Mouse (Mus musculus) liver, embryonic 14.5 days (tissue): ENCODE data around the gene Ets1. TPM values are rescaled to one million over a fixed set of nuclear protein-coding genes. Genes with fewer than 3 reads are reported as not detected.

Experiments used
- ATAC-seq: fragments of 200-750 bp; cut with Nextera tagmentation; 2 replicates; pipeline ENCODE4 v1.8.0; 2017; ENCODE audit warnings: moderate number of reproducible peaks, mild to moderate bottlenecking, moderate library complexity; ENCODE audit not compliant: insufficient read depth
- DNase-seq, 3 experiments: peaks; one replicate each; pipeline ENCODE4 v3.0.0-alpha.2; 2012 to 2013; ENCODE audit warnings: low read depth in 3 of 3, low spot score in 3 of 3
- H3K27ac ChIP-seq: fragments of 300-500 bp; sonication (generic); 2 replicates; pipeline ENCODE4 v1.5.1; 2014; ENCODE audit warnings: moderate library complexity, mild to moderate bottlenecking, control low read depth, inconsistent platforms
- H3K27me3 ChIP-seq: fragments of 300-500 bp; sonication (generic); 2 replicates; pipeline ENCODE4 v1.6.1; 2014; ENCODE audit warnings: mild to moderate bottlenecking, low read length, moderate library complexity; ENCODE audit not compliant: control insufficient read depth, insufficient read depth
- H3K36me3 ChIP-seq: fragments of 300-500 bp; sonication (generic); replicated peaks from 2 replicates; pipeline ENCODE4 v1.6.1; 2014; ENCODE audit warnings: low read depth; ENCODE audit not compliant: control insufficient read depth, insufficient read depth
- H3K4me1 ChIP-seq, 2 experiments: fragments of 200-500 bp in 1 of 2; fragments of 300-500 bp in 1 of 2; sonication (generic) in 1 of 2; replicated peaks; 2 replicates each; pipeline ENCODE4 v1.6.1; 2012 to 2014; ENCODE audit warnings: antibody characterized with exemption in 1 of 2, inconsistent platforms in 1 of 2, low read length in 1 of 2; ENCODE audit not compliant: control insufficient read depth in 2 of 2, insufficient read depth in 2 of 2
- H3K4me2 ChIP-seq: fragments of 300-500 bp; sonication (generic); 2 replicates; pipeline ENCODE4 v1.6.1; 2014; ENCODE audit warnings: low read depth, mild to moderate bottlenecking, control low read depth, moderate library complexity
- H3K4me3 ChIP-seq, 2 experiments: fragments of 200-500 bp in 1 of 2; fragments of 300-500 bp in 1 of 2; sonication (generic) in 1 of 2; 2 replicates each; pipeline ENCODE4 v1.5.1; 2012 to 2014; ENCODE audit warnings: low read depth in 2 of 2, low read length in 2 of 2, mild to moderate bottlenecking in 2 of 2, control low read depth in 1 of 2, inconsistent platforms in 1 of 2, moderate library complexity in 1 of 2; ENCODE audit not compliant: insufficient read depth in 1 of 2
- H3K9ac ChIP-seq: fragments of 300-500 bp; sonication (generic); replicated peaks from 2 replicates; pipeline ENCODE4 v1.6.1; 2014; ENCODE audit warnings: mild to moderate bottlenecking, control low read depth, moderate library complexity
- H3K9me3 ChIP-seq: fragments of 300-500 bp; sonication (generic); 2 replicates; pipeline ENCODE4 v1.6.1; 2016; ENCODE audit warnings: low read length, mixed read lengths; ENCODE audit not compliant: control insufficient read depth
- CTCF ChIP-seq: IDR thresholded peaks from 2 replicates; pipeline ENCODE4 v1.5.1; 2016; ENCODE audit warnings: antibody characterized with exemption, low read depth, control low read depth
- EP300 ChIP-seq: IDR thresholded peaks from 2 replicates; pipeline ENCODE4 v1.6.1; 2016; ENCODE audit warnings: antibody characterized with exemption, low read depth
- WGBS: fragments of 180-500 bp; shearing (Covaris S2); extraction: QIAGEN DNeasy Blood & Tissue Kit; methylation state at CpG from one replicate; pipeline ENCODE4 v1.1.7; 2014; ENCODE audit not compliant: insufficient replicate concordance; 5-methylcytosine and 5-hydroxymethylcytosine counted together
- polyA plus RNA-seq, 2 experiments: library from polyadenylated mRNA; depleted of rRNA in 1 of 2; stranded (reverse) in 1 of 2; unstranded in 1 of 2; fragments of >200 nt; fragmentation: Nextera tagmentation in 1 of 2; extraction: Ambion mirVana in 1 of 2; gene quantifications; 2 replicates each; pipeline versions ENCODE4 v1.2.1 to v1.2.3; 2012 to 2014

The Ets1 gene
- polyA plus RNA-seq, 2 experiments: 4.4 to 8.0 TPM

- ATAC-seq (no peak), DNase-seq (no peak)
Observed at GRCm38 (mm10) chr9:32764374-32764773, 128.4 kb downstream of the Ets1 start.

DNA sequence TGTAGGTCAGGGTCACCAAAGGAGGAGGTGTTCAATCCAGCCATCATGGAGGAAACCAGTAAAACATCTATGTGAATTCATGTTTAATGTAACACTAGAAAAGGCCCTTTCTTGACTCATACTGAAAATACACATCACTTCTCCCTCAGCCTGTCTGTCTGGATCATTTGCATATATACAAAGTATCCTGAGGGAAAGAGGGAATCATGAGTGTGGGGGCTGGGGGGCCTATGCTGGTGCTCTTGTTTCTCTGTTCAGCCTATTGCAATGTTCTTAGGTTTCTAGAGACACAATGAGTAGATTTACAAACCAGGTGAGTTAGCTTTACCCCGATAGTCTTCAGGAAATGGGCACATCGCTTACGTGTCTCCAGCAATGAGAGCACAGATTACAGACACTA is 129.1 kb downstream of the Ets1 start:
- 80% methylated on average over 3 of the region's 3 CpGs for WGBS
- H3K27ac ChIP-seq: no peak overlapping the region
- ATAC-seq (no peak), DNase-seq (no peak)
- no peak overlapping the region for H3K9ac ChIP-seq
- no peaks in the 10 kb centered on the region for H3K36me3 ChIP-seq
- H3K9me3 ChIP-seq: no peaks in the 10 kb centered on the region
- TF ChIP-seq CTCF (no peak), EP300 (no peak)
- H3K27me3 ChIP-seq: no peaks in the 10 kb centered on the region
- H3K4me3 ChIP-seq: no peak overlapping the region
- H3K4me1 ChIP-seq: no peaks in the 10 kb centered on the region
- no peak overlapping the region for H3K4me2 ChIP-seq

More at GRCm38 (mm10) chr9:32764374-32764773, 128.4 kb downstream of the Ets1 start:
- H3K4me2 ChIP-seq: no peak overlapping the region
- no peaks in the 10 kb centered on the region for H3K27me3 ChIP-seq
- WGBS: 68% methylated on average over 9 of the region's 9 CpGs
- TF ChIP-seq CTCF (no peak), EP300 (no peak)
- H3K4me1 ChIP-seq: no peaks in the 10 kb centered on the region
- no peak overlapping the region for H3K9ac ChIP-seq
- H3K4me3 ChIP-seq: no peak overlapping the region
- no peaks in the 10 kb centered on the region for H3K36me3 ChIP-seq
- H3K9me3 ChIP-seq: no peaks in the 10 kb centered on the region
- no peak overlapping the region for H3K27ac ChIP-seq

DNA sequence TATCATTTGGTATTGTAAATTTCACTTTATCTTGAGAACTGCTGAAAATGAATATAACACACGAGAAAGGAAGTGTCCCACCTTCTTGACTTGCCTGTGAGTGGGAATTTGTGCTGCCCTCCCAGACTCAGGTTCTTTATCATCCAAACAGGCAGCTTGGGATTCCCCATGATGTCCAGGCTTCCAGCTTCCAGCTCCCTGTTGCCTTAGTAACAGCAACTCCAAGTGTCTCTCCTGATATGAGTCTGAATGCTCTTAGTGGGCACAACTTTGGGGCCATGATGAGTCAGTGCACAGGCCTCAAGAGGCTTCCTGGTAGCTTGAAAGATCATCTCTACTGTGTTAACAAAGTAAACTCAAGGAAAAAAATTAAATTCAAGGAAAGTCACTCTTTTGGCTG is 142.8 kb downstream of the Ets1 start:
- ATAC-seq (no peak), DNase-seq (no peak)
- no peak overlapping the region for H3K4me3 ChIP-seq
- 46% methylated on average over 1 of the region's 1 CpGs for WGBS
- H3K27ac ChIP-seq: no peak overlapping the region
- H3K4me1 ChIP-seq: no peaks in the 10 kb centered on the region
- no peaks in the 10 kb centered on the region for H3K27me3 ChIP-seq
- H3K9ac ChIP-seq: no peak overlapping the region
- TF ChIP-seq CTCF (no peak), EP300 (no peak)
- no peak overlapping the region for H3K4me2 ChIP-seq
- H3K9me3 ChIP-seq: no peaks in the 10 kb centered on the region
- H3K36me3 ChIP-seq: no peaks in the 10 kb centered on the region

DNA sequence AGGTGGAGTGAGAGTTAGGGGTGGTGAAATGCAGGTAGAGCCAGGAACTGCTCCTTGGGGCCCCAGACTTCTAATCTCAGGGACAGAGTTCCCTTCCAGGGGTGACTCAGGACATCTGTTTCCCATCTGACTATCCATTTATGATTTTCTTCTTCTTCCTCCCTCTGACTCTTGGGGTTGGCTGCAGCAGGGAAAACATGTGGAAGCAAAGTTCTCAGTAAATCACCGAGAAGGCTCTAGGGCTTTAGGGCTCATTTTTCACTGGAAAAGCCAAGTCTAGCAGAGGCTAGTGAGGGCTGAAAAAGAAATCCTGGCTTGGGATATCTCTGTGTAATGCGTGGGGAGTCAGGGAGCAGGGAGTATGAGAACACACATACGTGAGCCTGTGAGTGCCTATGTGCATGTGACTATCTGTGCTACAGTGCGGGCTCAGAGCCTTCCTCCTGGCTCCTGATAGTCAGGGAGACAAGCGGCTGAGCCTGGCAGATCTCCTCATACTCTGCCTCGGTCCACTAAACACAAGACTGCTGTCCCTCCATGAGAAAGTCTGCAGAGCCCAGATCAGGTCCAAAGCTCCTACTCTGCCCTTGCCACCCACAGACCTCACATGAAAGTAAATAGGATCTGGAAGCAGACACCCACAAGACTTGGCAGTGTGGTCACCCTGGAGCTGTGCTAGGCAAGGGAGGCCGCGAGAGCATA is 146.5 kb downstream of the Ets1 start:
- Histone ChIP-seq H3K4me1 (no peaks in the 10 kb centered on the region), H3K27ac (no peak overlapping the region), H3K4me3 (no peak overlapping the region), H3K27me3 (no peaks in the 10 kb centered on the region), H3K9ac (no peak overlapping the region), H3K4me2 (no peak overlapping the region), H3K36me3 (no peaks in the 10 kb centered on the region), H3K9me3 (no peaks in the 10 kb centered on the region)
- 61% methylated on average over 8 of the region's 8 CpGs for WGBS
- ATAC-seq (no peak), DNase-seq (no peak)
- TF ChIP-seq CTCF (no peak), EP300 (no peak)

- Histone ChIP-seq H3K4me1 (no peaks in the 10 kb centered on the region), H3K9ac (no peak overlapping the region), H3K9me3 (no peaks in the 10 kb centered on the region), H3K27ac (no peak overlapping the region), H3K27me3 (no peaks in the 10 kb centered on the region), H3K36me3 (no peaks in the 10 kb centered on the region), H3K4me3 (no peak overlapping the region), H3K4me2 (no peak overlapping the region)
- ATAC-seq: no peak
- WGBS: 65% methylated on average over 7 of the region's 7 CpGs
- DNase-seq: no peak
- TF ChIP-seq CTCF: no peak
- TF ChIP-seq EP300: no peak
Observed at GRCm38 (mm10) chr9:32787091-32787490, 151.1 kb downstream of the Ets1 start.
